Mouse (Mus musculus) frontal cortex, adult 2 months (tissue): ENCODE measurements around the gene Arhgap40. TPM values are rescaled to one million over a fixed set of nuclear protein-coding genes. Genes with fewer than 3 reads are reported as not detected.
A peak's percentile ranks its signal among the peaks of the same experiment; 100 is the strongest.

Experiments
- DNase-seq, 2 experiments: peaks; one replicate each; pipeline ENCODE4 v3.0.0; 2022; ENCODE audit warnings: low spot score in 1 of 2; ENCODE audit errors: extremely low spot score in 1 of 2
- polyA plus RNA-seq: library from polyadenylated mRNA; depleted of rRNA; stranded (reverse); fragments of >200 nt; gene quantifications from 2 replicates; pipeline ENCODE4 v1.2.3, GENCODE M21; 2012

Gene Arhgap40
- polyA plus RNA-seq, 1 experiment = 1.8 TPM

DNA sequence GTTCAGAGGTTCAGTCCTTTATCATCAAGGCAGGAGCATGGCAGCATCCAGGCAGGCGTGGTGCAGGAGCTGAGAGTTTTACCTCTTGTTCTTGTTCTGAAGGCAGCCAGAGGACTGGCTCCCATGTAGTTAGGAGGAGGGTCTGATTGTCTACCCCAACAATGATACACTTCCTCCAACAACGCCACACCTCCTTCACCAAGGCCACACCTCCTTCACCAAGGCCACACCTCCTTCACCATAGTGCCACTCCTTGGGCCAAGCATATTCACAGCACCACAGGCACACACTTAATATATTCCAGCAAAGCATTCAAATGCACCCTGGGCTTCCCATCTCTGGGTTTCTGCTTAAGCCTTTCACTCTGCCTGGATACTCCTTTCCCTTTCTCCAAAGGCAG lies 32.7 kb downstream of the Arhgap40 start:
- no peak for DNase-seq

GRCm38 (mm10) chr2:158546751-158547150 lies 34.2 kb downstream of the Arhgap40 start:
- DNase-seq = peak; percentile 41 to 87

GRCm38 (mm10) chr2:158550067-158550466 lies 37.5 kb downstream of the Arhgap40 start:
- DNase-seq = peak; percentile 22 to 91

- DNase-seq = no peak
Observed at GRCm38 (mm10) chr2:158554366-158554765, 41.8 kb downstream of the Arhgap40 start.

DNA sequence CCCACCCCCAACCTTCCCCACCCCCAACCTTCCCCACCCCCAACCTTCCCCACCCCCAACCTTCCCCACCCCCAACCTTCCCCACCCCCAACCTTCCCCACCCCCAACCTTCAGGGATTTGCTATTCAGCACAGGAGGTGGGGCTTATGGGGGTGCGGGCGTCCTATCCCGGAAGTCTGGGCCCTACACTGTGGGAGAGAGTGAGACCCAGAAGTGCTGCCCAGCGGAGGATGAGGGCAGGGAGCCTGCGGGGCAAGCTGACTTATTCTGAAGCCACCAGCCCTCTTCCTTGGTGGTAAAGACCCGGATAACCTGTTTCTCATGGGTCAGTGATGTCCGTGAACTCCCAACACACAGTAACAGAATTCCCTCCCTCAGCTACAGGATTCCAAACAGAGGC lies 42.7 kb downstream of the Arhgap40 start:
- DNase-seq = no peak

DNA sequence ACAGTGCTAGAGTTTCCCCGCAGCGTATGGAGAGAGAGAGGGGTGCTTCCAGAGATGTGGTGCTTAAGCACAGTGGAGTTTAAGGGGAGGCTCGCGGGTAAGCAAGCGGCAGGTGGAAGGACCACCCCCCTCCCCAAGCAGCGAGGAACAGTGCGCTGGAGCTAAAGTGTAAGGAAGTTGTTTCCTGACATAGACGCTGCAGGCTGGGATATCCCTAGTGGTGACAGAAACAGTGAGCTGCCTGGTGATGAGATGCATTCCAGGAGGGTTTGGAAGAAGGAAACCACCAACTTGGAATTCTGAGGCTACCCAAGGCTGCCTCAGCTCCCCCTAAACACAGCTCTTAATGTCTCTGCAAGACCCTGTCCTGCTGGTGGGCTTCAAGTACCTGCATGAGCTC lies 43.2 kb downstream of the Arhgap40 start:
- DNase-seq = peak in 1 of 2 experiments; percentile 12

GRCm38 (mm10) chr2:158556225-158556624 lies 43.6 kb downstream of the Arhgap40 start:
- DNase-seq = peak; percentile 25 to 92

GRCm38 (mm10) chr2:158556750-158557149 lies 44.2 kb downstream of the Arhgap40 start:
- DNase-seq = peak in 1 of 2 experiments; percentile 14

- DNase-seq = peak in 1 of 2 experiments; percentile 18
Observed at GRCm38 (mm10) chr2:158559945-158560344, 47.3 kb downstream of the Arhgap40 start.

DNA sequence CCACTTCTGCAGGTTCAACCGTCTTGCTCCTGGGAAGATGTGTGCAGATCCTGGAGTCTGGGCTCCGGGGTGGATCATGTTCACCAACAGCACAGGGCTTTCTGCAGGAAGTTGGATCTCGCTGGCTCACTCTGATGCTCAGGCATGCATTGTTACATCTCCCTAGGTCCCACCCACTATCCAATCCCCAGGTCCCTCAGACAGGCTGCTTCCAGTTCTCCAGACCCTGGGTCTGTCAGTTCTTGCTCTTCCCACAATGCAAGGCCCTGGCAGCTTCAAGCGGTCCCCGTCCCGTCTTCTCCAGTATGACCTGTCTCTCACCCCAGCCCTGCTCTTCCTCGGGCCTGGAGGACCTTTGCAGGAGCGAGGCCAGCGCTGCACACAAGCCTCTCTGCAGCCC lies 48.2 kb downstream of the Arhgap40 start:
- no peak for DNase-seq

DNA sequence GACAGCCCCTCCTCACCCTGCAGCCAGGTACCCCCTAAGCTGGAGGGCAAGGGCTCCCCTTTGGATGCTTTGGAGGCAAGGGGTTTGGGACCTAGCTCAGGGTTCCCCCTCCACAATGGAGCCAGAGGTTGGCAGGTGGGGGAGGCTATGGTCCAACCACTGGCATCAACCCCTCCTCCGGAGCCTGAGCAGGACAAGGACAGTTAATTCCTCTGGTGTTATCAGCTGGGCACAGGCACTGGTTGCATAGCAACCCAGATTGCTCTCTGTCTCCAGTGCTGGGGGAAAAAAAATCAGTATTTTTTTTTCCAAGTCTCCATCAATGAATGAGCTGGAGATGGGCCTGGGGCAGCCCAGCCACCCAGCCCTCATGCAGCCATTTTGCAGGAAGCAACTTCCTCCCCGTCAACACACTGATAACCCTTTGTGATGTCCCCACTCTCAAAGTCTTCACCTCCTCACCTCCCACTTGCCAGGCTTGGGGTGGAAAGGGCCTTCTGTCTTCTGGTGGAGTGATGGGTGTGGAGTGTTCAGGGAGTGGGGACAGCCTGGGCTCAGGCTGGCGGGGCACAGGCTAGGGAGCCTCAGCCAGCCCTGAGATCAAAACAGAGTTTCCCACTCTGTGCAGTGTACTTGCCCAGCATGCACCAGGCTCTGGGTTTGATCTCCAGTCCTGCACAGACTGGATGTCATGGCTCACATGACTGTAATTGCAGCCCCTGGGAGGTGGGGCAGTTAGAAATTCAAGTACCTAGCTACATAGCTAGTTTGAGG lies 49.0 kb downstream of the Arhgap40 start:
- DNase-seq = no peak

DNA sequence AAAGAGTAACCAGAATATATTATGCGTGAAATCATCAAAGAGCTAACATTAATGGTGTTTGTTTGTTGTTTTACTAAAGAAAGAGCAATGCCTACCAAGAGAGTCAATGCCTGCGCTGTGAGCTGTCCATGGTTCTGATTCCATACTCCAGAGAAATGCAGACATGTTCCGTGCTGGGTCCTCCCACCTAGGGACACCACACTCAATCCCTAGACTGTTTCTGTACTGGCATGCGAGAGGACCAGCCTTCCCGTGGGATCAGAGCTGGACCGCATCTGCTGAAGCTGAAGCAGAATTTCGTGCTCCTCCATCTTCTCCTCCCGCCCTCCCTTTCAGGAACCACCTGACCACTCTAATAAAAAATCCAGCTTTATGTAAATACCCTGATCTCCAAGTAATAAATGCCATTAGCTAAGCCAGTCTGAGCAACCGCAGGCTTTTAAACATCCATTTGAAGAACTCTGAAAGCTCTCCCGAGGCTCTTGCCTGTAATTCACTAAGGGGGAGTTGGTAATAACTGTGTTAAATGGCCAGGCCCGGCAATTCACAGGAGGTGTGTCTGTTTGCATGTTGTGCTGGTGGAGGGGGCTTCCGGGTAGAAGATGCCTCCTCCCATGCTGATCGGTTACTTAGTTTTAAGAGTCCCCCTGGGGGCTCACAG lies 58.0 kb downstream of the Arhgap40 start:
- DNase-seq = no peak

DNA sequence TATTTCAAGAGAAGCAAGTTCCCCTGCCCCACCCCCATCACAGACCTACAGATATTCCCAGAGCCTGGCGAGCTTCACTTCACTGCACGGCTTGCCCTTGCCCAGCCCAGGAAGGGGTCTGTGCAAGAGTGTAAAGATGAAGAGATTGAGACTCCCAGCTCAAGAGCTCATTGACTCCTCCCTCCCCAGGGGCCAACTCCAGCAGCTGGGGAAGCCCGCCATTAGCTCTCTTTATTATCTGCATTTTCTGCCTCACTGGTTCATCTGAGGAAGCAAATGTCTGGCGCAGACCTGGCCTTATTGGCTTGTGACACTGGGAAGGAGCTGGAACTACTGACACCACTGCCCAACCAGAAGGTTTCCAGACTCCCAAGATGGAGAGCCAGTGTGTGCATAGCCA lies 67.4 kb downstream of the Arhgap40 start:
- DNase-seq = no peak

DNA sequence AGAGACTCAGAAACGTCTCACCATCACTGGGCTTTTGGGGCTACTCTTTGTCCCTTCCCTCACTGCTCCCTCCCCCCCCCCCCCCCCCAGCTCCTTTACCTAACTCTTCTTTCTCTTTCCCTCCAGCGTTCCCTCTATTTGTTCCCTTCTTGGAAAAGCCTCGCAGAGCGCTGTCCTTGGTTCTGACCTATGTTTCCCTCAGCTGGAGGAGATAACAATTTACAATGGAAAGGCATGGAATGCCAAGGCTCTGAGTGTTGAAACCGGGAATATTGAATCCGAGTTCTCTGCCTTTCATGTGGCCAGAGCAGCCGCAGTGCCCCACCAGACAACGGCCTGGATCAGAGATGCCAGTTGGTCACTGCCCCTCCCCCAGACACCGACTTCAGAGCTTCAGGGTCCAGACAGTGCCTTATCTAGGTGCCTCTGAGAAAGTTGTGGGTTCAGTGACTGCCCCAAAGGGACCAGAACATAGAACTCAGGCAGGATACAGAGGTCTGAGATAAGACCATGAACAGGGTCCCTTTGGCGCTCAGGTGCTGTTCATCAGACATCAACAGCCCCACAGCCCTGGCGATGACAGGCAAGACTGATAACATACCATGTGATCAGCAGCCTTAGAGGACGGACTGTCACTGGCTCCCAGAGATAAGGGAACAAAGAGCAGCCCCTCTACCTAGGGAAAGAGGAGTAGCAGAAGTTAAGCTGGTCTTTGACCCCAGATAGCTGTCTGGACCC lies 72.2 kb downstream of the Arhgap40 start:
- no peak for DNase-seq

DNA sequence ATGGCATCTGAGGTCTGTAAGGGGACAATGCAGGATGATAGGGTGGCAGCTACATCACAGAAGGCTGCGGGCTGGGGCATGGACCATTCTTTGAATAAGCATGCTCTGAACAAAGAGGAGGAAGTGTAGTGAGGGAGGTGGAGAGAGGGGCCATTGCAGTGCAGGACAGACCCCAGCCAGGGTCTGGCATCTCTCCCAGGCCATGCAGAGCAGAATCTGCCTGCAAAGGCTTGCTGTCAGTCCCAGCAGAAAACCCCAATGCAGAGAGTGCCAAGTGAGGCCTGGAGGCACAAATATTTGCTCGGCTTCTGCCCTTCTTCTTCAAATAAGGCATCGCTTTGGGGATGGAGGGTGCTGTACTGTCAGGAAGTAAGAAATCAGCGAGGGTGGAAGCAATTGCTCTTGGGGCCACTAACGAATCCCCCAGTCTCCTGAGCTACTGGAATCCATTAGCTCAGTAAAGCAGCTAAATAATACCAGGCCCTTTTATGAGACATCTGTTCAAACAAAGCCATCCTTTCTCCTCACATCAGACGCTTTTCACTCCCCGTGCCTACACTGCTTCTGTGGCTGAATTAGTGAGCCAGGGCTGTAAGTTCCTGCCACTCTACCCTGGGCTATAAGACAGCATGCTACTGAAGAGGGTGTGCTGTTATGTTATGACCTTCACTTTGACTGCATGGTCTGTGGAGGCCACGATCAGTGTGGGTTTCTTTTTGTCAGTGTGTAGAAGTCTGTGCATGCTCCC lies 76.1 kb downstream of the Arhgap40 start:
- no peak for DNase-seq

GRCm38 (mm10) chr2:158590495-158590894 lies 77.9 kb downstream of the Arhgap40 start:
- no peak for DNase-seq

GRCm38 (mm10) chr2:158591286-158591685 lies 78.7 kb downstream of the Arhgap40 start:
- DNase-seq = no peak

DNA sequence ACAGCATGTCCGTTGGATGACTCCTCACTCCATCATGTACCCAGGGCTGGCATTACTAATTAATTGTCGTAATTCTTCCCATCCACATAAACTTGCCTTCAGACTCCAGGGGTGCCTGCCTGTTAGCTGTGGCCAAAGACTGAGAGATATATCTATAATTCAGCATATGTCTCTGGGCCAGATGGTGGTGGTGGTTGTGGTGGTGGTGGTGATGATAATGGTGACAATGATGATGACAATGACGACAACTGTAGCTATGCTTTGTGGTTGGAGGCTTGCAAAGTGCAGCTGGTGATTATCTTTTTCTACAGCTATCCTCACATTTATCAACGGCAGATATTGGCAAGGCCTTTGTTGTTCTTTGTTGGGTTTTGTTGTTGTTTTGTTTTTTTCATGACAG lies 80.8 kb downstream of the Arhgap40 start:
- no peak for DNase-seq

GRCm38 (mm10) chr2:158595103-158595502 lies 82.5 kb downstream of the Arhgap40 start:
- DNase-seq = no peak

- DNase-seq = no peak
Observed at GRCm38 (mm10) chr2:158595577-158595976, 83.0 kb downstream of the Arhgap40 start.

DNA sequence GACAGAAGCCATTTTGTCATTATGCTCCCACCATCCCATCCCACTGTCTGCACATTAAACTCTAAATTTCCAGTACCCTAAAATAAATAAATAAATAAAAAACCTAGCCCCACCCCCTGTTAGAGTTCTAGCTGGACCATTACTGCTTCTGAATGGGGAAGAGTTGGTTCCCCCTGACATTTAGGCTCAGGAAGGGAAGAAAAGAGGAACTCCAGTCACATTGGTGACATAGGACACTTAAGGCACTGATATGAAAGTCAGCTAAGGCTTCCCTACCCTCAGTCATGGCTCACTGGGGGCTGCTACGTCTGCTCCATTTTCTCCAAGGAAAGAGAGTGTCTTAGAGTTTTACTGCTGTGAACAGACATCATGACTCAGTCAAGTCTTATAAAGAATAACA lies 84.2 kb downstream of the Arhgap40 start:
- no peak for DNase-seq
